Mouse (Mus musculus): ENCODE data around the gene Gm4559.
"Not testable (repeated sequence)": the region's sequence is repeated elsewhere in the genome, so short reads cannot be mapped to it uniquely, and the experiment has no call there.

The Gm4559 gene

DNA sequence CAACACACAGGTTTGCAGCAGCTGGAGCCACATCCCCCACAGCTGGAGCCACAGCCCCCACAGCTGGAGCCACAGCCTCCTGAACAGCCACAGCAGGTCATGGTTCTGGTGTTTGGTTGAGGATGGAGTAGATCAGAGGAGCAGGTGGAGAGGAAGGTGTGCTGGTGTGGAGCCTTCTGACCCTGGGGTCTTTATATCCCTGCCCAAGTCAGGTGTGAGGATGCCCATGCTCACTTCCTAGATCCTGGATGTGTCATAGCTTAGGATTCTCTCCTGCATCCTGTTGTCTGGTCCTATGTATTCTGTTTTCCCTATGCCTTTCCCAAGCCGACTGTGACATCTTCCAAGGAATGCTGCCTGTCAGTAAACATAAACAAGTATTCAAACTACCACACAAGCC lies 15.9 kb downstream of the Gm4559 start, which contains the start of gene Gm2431:
Gene Gm2431, minus strand, starts transcription at position 101 of the 400 bp plus-strand sequence.
- not testable (repeated sequence) for DNase-seq

- DNase-seq = no peak
Observed at GRCm38 (mm10) chr7:142255517-142255916, 18.6 kb downstream of the Gm4559 start.

DNA sequence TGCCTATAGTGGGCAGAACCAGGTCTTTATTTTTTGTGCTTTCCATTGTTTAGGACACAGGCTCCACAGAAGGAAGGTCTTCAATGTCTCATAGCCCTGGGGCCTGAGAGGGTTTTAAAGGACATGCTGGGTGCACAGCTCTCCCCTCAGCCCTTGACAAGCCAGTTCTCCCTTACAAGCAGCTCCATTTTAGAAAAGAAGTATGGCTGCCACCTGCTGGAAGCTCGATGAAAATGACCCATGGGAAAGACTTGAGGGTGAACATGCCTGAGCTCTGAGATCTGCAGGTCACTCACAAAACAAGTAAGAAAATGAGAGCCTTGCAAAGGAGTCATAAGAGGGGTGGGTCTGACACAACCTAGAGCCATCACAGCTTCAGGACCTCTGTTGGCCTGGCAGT lies 24.3 kb downstream of the Gm4559 start:
- DNase-seq = peak; percentile 4

GRCm38 (mm10) chr7:142240978-142241377 lies 33.2 kb downstream of the Gm4559 start, which contains the start of gene Gm40460:
TSS of gene Gm40460 (minus strand) at chr7:142241078.
- DNase-seq = no peak

DNA sequence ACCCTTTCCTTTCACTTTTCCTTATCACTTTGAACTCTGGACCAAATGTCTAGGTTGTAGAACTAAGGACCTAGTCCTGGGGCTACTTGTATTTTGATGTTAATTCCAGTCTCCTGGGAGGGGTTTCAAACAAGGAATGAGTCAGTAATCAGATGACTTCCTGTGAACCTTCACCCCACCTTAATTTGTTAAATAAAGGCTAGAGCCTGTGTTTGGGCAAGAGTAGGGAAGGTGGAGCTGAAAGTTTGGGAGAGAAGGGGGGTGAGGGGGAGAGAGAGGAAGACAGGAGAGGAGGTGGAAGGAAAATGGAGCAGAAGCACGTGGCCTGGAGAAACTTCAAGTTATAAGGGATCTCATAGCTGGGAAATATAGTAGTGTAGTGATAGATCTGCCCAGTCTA lies 42.6 kb downstream of the Gm4559 start:
- no peak for DNase-seq

- not testable (repeated sequence) for DNase-seq
Observed at GRCm38 (mm10) chr7:142229871-142230270, 44.3 kb downstream of the Gm4559 start, which contains the start of gene Krtap5-5. TSS of gene Krtap5-5 (minus strand) at chr7:142229971.

- DNase-seq = no peak
Observed at GRCm38 (mm10) chr7:142224518-142224917, 49.6 kb downstream of the Gm4559 start.

Data from cerebellum, adult 11 months (tissue).